Mouse (Mus musculus) brain, embryonic 14.5 days (tissue): ENCODE results near the gene Nt5c1a.

ENCODE experiments used
- CTCF ChIP-seq: fragments of 200-500 bp; IDR thresholded peaks from 2 replicates; pipeline ENCODE4 v1.5.1; 2012; ENCODE audit warnings: inconsistent platforms, mild to moderate bottlenecking, moderate library complexity, borderline replicate concordance; ENCODE audit not compliant: insufficient read depth, insufficient read length; ENCODE audit errors: extremely low read depth
- POLR2A ChIP-seq: fragments of 200-500 bp; IDR thresholded peaks from 2 replicates; pipeline ENCODE4 v1.6.1; 2012; ENCODE audit warnings: mild to moderate bottlenecking, inconsistent platforms, borderline replicate concordance; ENCODE audit not compliant: poor library complexity, insufficient read depth, insufficient read length, severe bottlenecking; ENCODE audit errors: extremely low read depth

DNA sequence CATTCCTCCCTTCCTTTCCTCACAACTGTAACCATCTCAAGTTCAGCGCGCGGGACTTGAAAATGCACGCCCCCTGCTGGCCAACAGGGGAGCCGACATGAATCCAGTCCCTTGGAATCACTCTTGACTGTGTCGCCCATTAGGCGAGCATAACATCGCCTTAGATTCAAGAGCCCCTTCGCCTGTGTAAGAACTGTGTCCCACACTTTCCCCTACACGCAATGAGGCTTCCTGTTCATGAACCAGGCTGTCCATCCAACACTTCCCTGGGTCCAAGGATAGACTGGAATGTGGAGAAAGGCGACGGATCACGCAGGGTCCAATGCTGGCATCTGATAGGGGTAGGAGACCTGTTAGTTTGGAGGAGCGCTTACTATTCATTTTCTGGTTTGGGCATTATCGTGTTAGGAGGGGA lies 526 bp upstream of the Nt5c1a start:
- TF ChIP-seq CTCF (peak; percentile 95), POLR2A (no peak)
